Mouse (Mus musculus): ENCODE results near the gene Gpsm2. TPM values are rescaled to one million over a fixed set of nuclear protein-coding genes. Genes with fewer than 3 reads are reported as not detected.

Gene Gpsm2
- total and polyA plus RNA-seq, 3 experiments, result 9.7 to 11.2 (median 10.4) TPM

DNA sequence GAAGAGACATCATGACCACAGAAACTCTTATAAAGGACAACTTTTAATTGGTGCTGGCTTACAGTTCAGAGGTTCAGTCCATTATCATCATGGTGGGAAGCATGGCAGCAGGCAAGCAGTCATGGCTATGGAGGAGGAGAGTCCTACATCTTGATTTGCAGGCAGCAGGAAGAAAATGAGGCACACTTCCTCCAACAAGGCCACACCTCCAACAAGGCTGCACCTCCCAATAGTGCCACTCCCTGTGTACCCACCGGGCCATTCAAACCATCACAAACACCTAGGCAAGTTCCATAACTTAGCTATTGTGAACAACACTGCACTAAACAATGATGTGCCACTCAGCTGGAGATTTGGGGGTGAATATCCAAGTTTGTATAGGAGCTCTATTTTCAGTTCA lies 32.4 kb upstream of the Gpsm2 start:
- H3K9me3 ChIP-seq (replicated peaks; ENCODE audit: low read length), result no peaks in the 10 kb centered on the region
- no peak overlapping the region for H3K4me2 ChIP-seq (ENCODE audit: insufficient read depth, low read depth, poor library complexity, severe bottlenecking)
- H3K9ac ChIP-seq (ENCODE audit: insufficient read depth, low read depth), result no peak overlapping the region
- H3K4me1 ChIP-seq (ENCODE audit: control insufficient read depth in 1 of 2, insufficient read depth in 2 of 2), result 0 out of 4 replicates have a peak, but pooled peaks cover 0 to 2% of the 10 kb centered on the region in 2 experiments
- no peaks in the 10 kb centered on the region for H3K27me3 ChIP-seq (replicated peaks)
- dilution Hi-C loops (cut with MboI; ENCODE audit: extremely low pct_ligation_motif_present, extremely low pct_unique_long_range_greater_than_20kb, low sequenced_read_pairs) (no loop called here), in situ Hi-C loops (cut with MboI; ENCODE audit: low pct_ligation_motif_present, low pct_unique_long_range_greater_than_20kb, low sequenced_read_pairs) (no loop called here)
- no peaks in the 10 kb centered on the region for H3K36me3 ChIP-seq (replicated peaks in 1 of 2; ENCODE audit: control insufficient read depth in 1 of 2, insufficient read depth in 1 of 2, low read length in 1 of 2)
- TF ChIP-seq MYC (IDR thresholded peaks at IDR 0.05; ENCODE audit: low read depth, low read length) (no peak), POLR2A (IDR thresholded peaks at IDR 0.05; ENCODE audit: low read depth, low read length) (no peak), MAZ (IDR thresholded peaks at IDR 0.05; ENCODE audit: low read depth, low read length) (no peak), ZKSCAN1 (IDR thresholded peaks at IDR 0.05; ENCODE audit: borderline replicate concordance, low read depth, low read length) (no peak), MAX (IDR thresholded peaks at IDR 0.05; ENCODE audit: low read length) (no peak), IRF4 (IDR thresholded peaks at IDR 0.05; ENCODE audit: low read depth, low read length) (no peak), ETS1 (conservative IDR thresholded peaks at IDR 0.05; ENCODE audit: low read depth, low read length) (no peak), CTCF (conservative IDR thresholded peaks at IDR 0.05 in 1 of 2, IDR thresholded peaks at IDR 0.05 in 1 of 2; ENCODE audit: low read depth in 2 of 2, low read length in 2 of 2) (no peak), JUND (conservative IDR thresholded peaks at IDR 0.05; ENCODE audit: low read depth, low read length) (no peak), CHD1 (IDR thresholded peaks at IDR 0.05; ENCODE audit: low read depth, low read length) (no peak)
- no peak overlapping the region for H3K4me3 ChIP-seq (replicated peaks in 1 of 3; ENCODE audit: low read depth in 2 of 3, low read length in 2 of 3, poor library complexity in 1 of 3)
- no peak overlapping the region for H3K27ac ChIP-seq (ENCODE audit: insufficient read depth, low read depth)
- H3K79me2 ChIP-seq (replicated peaks; ENCODE audit: control insufficient read depth, extremely low read depth, insufficient read depth, poor library complexity, severe bottlenecking), result no peaks in the 10 kb centered on the region
- no peak for DNase-seq (ENCODE audit: extremely low read depth)

- TF ChIP-seq SMC3 (IDR thresholded peaks at IDR 0.05; ENCODE audit: low read depth, low read length), result no peak
- no peak for TF ChIP-seq CHD1 (IDR thresholded peaks at IDR 0.05; ENCODE audit: low read depth, low read length)
- TF ChIP-seq EP300 (IDR thresholded peaks at IDR 0.05; ENCODE audit: low read length), result no peak
- no peaks in the 10 kb centered on the region for H3K27me3 ChIP-seq (replicated peaks)
- no peak overlapping the region for H3K27ac ChIP-seq (ENCODE audit: insufficient read depth, low read depth)
- no peaks in the 10 kb centered on the region for H3K36me3 ChIP-seq (replicated peaks in 1 of 2; ENCODE audit: control insufficient read depth in 1 of 2, insufficient read depth in 1 of 2, low read length in 1 of 2)
- no peak overlapping the region for H3K4me2 ChIP-seq (ENCODE audit: insufficient read depth, low read depth, poor library complexity, severe bottlenecking)
- no peak for DNase-seq (ENCODE audit: extremely low read depth)
- H3K9me3 ChIP-seq (replicated peaks; ENCODE audit: low read length), result no peaks in the 10 kb centered on the region
- in situ Hi-C loops (cut with MboI; ENCODE audit: low pct_ligation_motif_present, low pct_unique_long_range_greater_than_20kb, low sequenced_read_pairs), result no loop called here
- dilution Hi-C loops (cut with MboI; ENCODE audit: extremely low pct_ligation_motif_present, extremely low pct_unique_long_range_greater_than_20kb, low sequenced_read_pairs), result no loop called here
- 0 out of 4 replicates have a peak, but pooled peaks cover 0 to 2% of the 10 kb centered on the region in 2 experiments for H3K4me1 ChIP-seq (ENCODE audit: control insufficient read depth in 1 of 2, insufficient read depth in 2 of 2)
- no peak overlapping the region for H3K4me3 ChIP-seq (replicated peaks in 1 of 3; ENCODE audit: low read depth in 2 of 3, low read length in 2 of 3, poor library complexity in 1 of 3)
- no peaks in the 10 kb centered on the region for H3K79me2 ChIP-seq (replicated peaks; ENCODE audit: control insufficient read depth, extremely low read depth, insufficient read depth, poor library complexity, severe bottlenecking)
- H3K9ac ChIP-seq (ENCODE audit: insufficient read depth, low read depth), result no peak overlapping the region
These were observed 29.6 kb upstream of the Gpsm2 start for GRCm38 (mm10) chr3:108751691-108752090.

GRCm38 (mm10) chr3:108751061-108751460 lies 29.0 kb upstream of the Gpsm2 start:
- in situ Hi-C loops (cut with MboI; ENCODE audit: low pct_ligation_motif_present, low pct_unique_long_range_greater_than_20kb, low sequenced_read_pairs), result no loop called here
- Histone ChIP-seq H3K27me3 (replicated peaks) (no peaks in the 10 kb centered on the region), H3K79me2 (replicated peaks; ENCODE audit: control insufficient read depth, extremely low read depth, insufficient read depth, poor library complexity, severe bottlenecking) (no peaks in the 10 kb centered on the region), H3K4me3 (replicated peaks in 1 of 3; ENCODE audit: low read depth in 2 of 3, low read length in 2 of 3, poor library complexity in 1 of 3) (no peak overlapping the region), H3K9me3 (replicated peaks; ENCODE audit: low read length) (no peaks in the 10 kb centered on the region), H3K4me1 (ENCODE audit: control insufficient read depth in 1 of 2, insufficient read depth in 2 of 2) (0 out of 4 replicates have a peak, but pooled peaks cover 0 to 2% of the 10 kb centered on the region in 2 experiments), H3K27ac (ENCODE audit: insufficient read depth, low read depth) (no peak overlapping the region), H3K4me2 (ENCODE audit: insufficient read depth, low read depth, poor library complexity, severe bottlenecking) (no peak overlapping the region), H3K36me3 (replicated peaks in 1 of 2; ENCODE audit: control insufficient read depth in 1 of 2, insufficient read depth in 1 of 2, low read length in 1 of 2) (no peaks in the 10 kb centered on the region), H3K9ac (ENCODE audit: insufficient read depth, low read depth) (no peak overlapping the region)
- TF ChIP-seq CHD1 (IDR thresholded peaks at IDR 0.05; ENCODE audit: low read depth, low read length) (no peak), NRF1 (IDR thresholded peaks at IDR 0.05; ENCODE audit: low read depth, low read length) (no peak), RCOR1 (conservative IDR thresholded peaks at IDR 0.05; ENCODE audit: low read depth, low read length) (no peak), PAX5 (IDR thresholded peaks at IDR 0.05; ENCODE audit: low read length) (no peak), CHD2 (IDR thresholded peaks at IDR 0.05; ENCODE audit: low read length) (no peak), ETS1 (conservative IDR thresholded peaks at IDR 0.05; ENCODE audit: low read depth, low read length) (no peak), ELF1 (IDR thresholded peaks at IDR 0.05; ENCODE audit: low read depth, low read length) (no peak), MEF2A (IDR thresholded peaks at IDR 0.05; ENCODE audit: borderline replicate concordance, low read depth, low read length) (no peak), USF1 (IDR thresholded peaks at IDR 0.05; ENCODE audit: low read depth, low read length) (no peak; the same call in 1 of the 2 replicates), JUND (conservative IDR thresholded peaks at IDR 0.05; ENCODE audit: low read depth, low read length) (no peak)
- dilution Hi-C loops (cut with MboI; ENCODE audit: extremely low pct_ligation_motif_present, extremely low pct_unique_long_range_greater_than_20kb, low sequenced_read_pairs), result no loop called here
- DNase-seq (ENCODE audit: extremely low read depth), result no peak
